Mouse (Mus musculus): ENCODE results near the gene Olfr494. TPM values are rescaled to one million over a fixed set of nuclear protein-coding genes. Genes with fewer than 3 reads are reported as not detected.

Gene Olfr494
- total RNA-seq (2021): not detected
- long read RNA-seq, experiment 1: 0 reads
- long read RNA-seq, experiment 2: 0 reads

DNA sequence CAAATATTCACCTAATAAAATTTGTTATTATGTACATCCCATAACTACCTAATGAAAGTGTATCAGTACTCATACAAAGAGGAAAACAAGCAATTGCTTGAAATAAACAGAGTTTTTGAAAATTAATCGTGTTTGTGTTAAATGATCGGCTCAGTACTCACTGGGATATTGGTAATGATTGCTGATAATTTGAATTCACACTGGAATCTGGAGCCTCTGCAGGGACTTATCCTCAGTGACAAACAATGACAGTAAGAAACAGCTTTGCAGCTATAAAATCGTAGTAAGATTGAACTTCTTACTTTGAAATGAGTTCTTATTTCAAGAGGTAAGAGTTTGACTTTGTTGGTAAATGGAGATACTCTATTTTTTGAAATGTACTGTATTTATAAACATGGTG lies at the start of gene Olfr494:
Olfr494 (plus strand) TSS at position 301 of the 400 bp plus-strand sequence.
- no peak for DNase-seq

DNA sequence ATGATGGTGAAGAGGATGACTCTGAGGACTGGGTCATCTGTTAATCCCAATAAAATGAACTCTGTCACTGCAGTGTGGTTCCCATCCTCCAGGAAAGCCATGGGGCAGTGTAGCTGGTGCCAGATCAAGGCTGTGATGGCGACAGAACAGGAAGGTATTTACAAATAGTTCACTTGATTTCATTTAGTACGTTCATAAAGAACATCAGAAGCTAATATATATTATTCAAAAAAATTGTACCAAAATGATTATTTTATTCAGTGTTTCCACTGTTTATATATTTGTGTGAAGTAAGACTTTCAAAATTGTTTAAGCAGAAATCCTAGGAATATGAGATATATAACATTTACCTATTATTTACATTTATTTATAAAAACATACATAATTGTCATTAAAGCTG lies 41.6 kb upstream of the Olfr494 start, which contains the start of gene Olfr492:
Olfr492 (minus strand) TSS at position 101 of the 400 bp plus-strand sequence.
- no peak for DNase-seq

GRCm38 (mm10) chr7:108346879-108347278 lies 18.3 kb upstream of the Olfr494 start, which contains the start of gene Olfr493:
Gene Olfr493 (minus strand): TSS chr7:108346979.
- no peak for DNase-seq

DNA sequence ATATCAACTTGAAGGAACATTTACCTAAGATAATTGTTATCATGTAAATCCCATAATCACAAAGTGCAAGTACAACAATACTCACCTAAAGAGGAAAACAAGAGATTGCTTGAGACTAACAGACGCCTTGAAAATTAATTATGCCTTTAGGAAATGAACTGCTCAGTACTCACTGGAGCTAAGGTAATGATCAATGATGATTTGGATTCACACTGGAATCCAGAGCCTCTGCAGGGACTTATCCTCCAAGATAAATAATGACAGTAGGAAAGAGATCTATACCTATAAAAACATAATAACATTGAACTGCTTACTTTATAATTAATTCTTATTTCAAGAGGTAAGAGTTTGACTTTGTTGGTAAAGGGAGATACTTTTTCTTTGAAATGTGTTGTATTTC lies 27.7 kb downstream of the Olfr494 start, which contains the start of gene Olfr495:
Olfr495 (plus strand) TSS at position 301 of the 400 bp plus-strand sequence.
- no peak for DNase-seq

Other genes starting within 250 kb of the Olfr494 start
- not detected for gene Olfr484, start 237.9 kb upstream of the Olfr494 start, total RNA-seq (2021)
- not detected for gene Olfr485, start 205.5 kb upstream of the Olfr494 start, total RNA-seq (2021)
- gene Olfr486, start 192.6 kb upstream of the Olfr494 start, total RNA-seq (2021): not detected
- gene Olfr487, start 150.7 kb upstream of the Olfr494 start, total RNA-seq (2021): not detected
- gene Olfr488, start 107.0 kb upstream of the Olfr494 start, total RNA-seq (2021): not detected
- gene Olfr490, start 76.4 kb upstream of the Olfr494 start, total RNA-seq (2021): not detected
- not detected for gene Olfr491, start 51.9 kb upstream of the Olfr494 start, total RNA-seq (2021)
- not detected for gene Olfr492, start 41.7 kb upstream of the Olfr494 start, total RNA-seq (2021)
- gene Olfr493, start 18.4 kb upstream of the Olfr494 start, total RNA-seq (2021): not detected
- gene Olfr495, start 27.8 kb downstream of the Olfr494 start, total RNA-seq (2021): not detected
- not detected for gene Olfr497, start 55.1 kb downstream of the Olfr494 start, total RNA-seq (2021)
- not detected for gene Olfr498, start 100.0 kb downstream of the Olfr494 start, total RNA-seq (2021)
- gene Olfr502, start 159.7 kb downstream of the Olfr494 start, total RNA-seq (2021): not detected
- not detected for gene Olfr503, start 179.2 kb downstream of the Olfr494 start, total RNA-seq (2021)
- not detected for gene Olfr504, start 200.5 kb downstream of the Olfr494 start, total RNA-seq (2021)
- not detected for gene Olfr506, start 245.5 kb downstream of the Olfr494 start, total RNA-seq (2021)

All from heart, adult 18-20 months (tissue).